Mouse (Mus musculus) MEL (cell line): Measurements from ENCODE around the gene Pabpc4l. TPM values are rescaled to one million over a fixed set of nuclear protein-coding genes. Genes with fewer than 3 reads are reported as not detected.

Experiments used
- DNase-seq: peaks from one replicate; pipeline ENCODE4 v3.0.0; 2011; ENCODE audit warnings: low read depth, low spot score
- H3K27ac ChIP-seq: 2 replicates; pipeline ENCODE4 v1.5.1; 2012; ENCODE audit warnings: low read depth, mild to moderate bottlenecking, control low read depth, low read length, moderate library complexity; ENCODE audit not compliant: control insufficient read depth
- H3K27me3 ChIP-seq, 2 experiments: fragments of 150-350 bp in 1 of 2; sonication (generic) in 1 of 2; 2 replicates each; pipeline ENCODE4 v1.6.1; 2012; ENCODE audit warnings: low read length in 2 of 2, mild to moderate bottlenecking in 2 of 2, improper control_type of control experiment in 1 of 2, moderate library complexity in 1 of 2; ENCODE audit not compliant: insufficient read depth in 2 of 2, control insufficient read depth in 1 of 2
- H3K36me3 ChIP-seq, 2 experiments: 2 replicates each; pipeline ENCODE4 v1.6.1; 2012 to 2014; ENCODE audit warnings: low read length in 2 of 2, improper control_type of control experiment in 1 of 2, inconsistent platforms in 1 of 2, mild to moderate bottlenecking in 1 of 2; ENCODE audit not compliant: insufficient read depth in 2 of 2, control insufficient read depth in 1 of 2
- H3K4me1 ChIP-seq, 2 experiments: fragments of 150-350 bp in 1 of 2; sonication (generic) in 1 of 2; 2 replicates each; pipeline ENCODE4 v1.6.1; 2012; ENCODE audit warnings: low read length in 2 of 2, improper control_type of control experiment in 1 of 2, mild to moderate bottlenecking in 1 of 2; ENCODE audit not compliant: insufficient read depth in 2 of 2, control insufficient read depth in 1 of 2
- H3K4me3 ChIP-seq, 2 experiments: fragments of 150-350 bp in 1 of 2; sonication (generic) in 1 of 2; 2 replicates each; pipeline ENCODE4 v1.5.1; 2012; ENCODE audit warnings: low read depth in 2 of 2, low read length in 2 of 2, mild to moderate bottlenecking in 2 of 2, moderate library complexity in 2 of 2, control low read depth in 1 of 2, improper control_type of control experiment in 1 of 2; ENCODE audit not compliant: control insufficient read depth in 1 of 2, insufficient read depth in 1 of 2
- H3K79me2 ChIP-seq: 2 replicates; pipeline ENCODE4 v1.6.1; 2012; ENCODE audit warnings: mild to moderate bottlenecking, low read length, moderate library complexity; ENCODE audit not compliant: control insufficient read depth, poor library complexity, insufficient read depth
- H3K9ac ChIP-seq: 2 replicates; pipeline ENCODE4 v1.6.1; 2012; ENCODE audit warnings: low read depth, mild to moderate bottlenecking, control low read depth, low read length, moderate library complexity; ENCODE audit not compliant: control insufficient read depth, poor library complexity, severe bottlenecking
- H3K9me3 ChIP-seq: fragments of 150-350 bp; sonication (generic); replicated peaks from 2 replicates; pipeline ENCODE4 v1.6.1; 2012; ENCODE audit warnings: mild to moderate bottlenecking, low read length, improper control_type of control experiment, moderate library complexity; ENCODE audit not compliant: insufficient read depth
- BHLHE40 ChIP-seq: IDR thresholded peaks from 2 replicates; pipeline ENCODE4 v1.6.1; 2012; ENCODE audit warnings: low read depth, mild to moderate bottlenecking, inconsistent platforms, low read length, improper control_type of control experiment, borderline replicate concordance
- ELF1 ChIP-seq: IDR thresholded peaks from 2 replicates; pipeline ENCODE4 v1.6.1; 2014; ENCODE audit warnings: low read depth, mild to moderate bottlenecking, inconsistent platforms, low read length, improper control_type of control experiment, moderate library complexity
- ETS1 ChIP-seq: IDR thresholded peaks from 2 replicates; pipeline ENCODE4 v1.6.1; 2012; ENCODE audit warnings: low read depth, mild to moderate bottlenecking, inconsistent platforms, low read length, improper control_type of control experiment, moderate library complexity
- JUND ChIP-seq: IDR thresholded peaks from 2 replicates; pipeline ENCODE4 v1.6.1; 2011; ENCODE audit warnings: low read depth, mild to moderate bottlenecking, improper control_type of control experiment, low read length
- MAFK ChIP-seq: IDR thresholded peaks from 2 replicates; pipeline ENCODE4 v1.6.1; 2011; ENCODE audit warnings: low read depth, mild to moderate bottlenecking, low read length, improper control_type of control experiment, borderline replicate concordance
- MAX ChIP-seq: IDR thresholded peaks from 2 replicates; pipeline ENCODE4 v1.6.1; 2011; ENCODE audit warnings: low read length, improper control_type of control experiment
- MXI1 ChIP-seq: IDR thresholded peaks from 2 replicates; pipeline ENCODE4 v1.6.1; 2011; ENCODE audit warnings: mild to moderate bottlenecking, low read depth, low read length, improper control_type of control experiment
- NRF1 ChIP-seq: IDR thresholded peaks from 2 replicates; pipeline ENCODE4 v1.6.1; 2014; ENCODE audit warnings: low read depth, mild to moderate bottlenecking, inconsistent platforms, low read length, improper control_type of control experiment, moderate library complexity; ENCODE audit not compliant: poor library complexity, insufficient read depth, severe bottlenecking
- POLR2AphosphoS2 ChIP-seq: IDR thresholded peaks from 2 replicates; pipeline ENCODE4 v1.6.1; 2011; ENCODE audit warnings: low read length, improper control_type of control experiment
- POLR2AphosphoS5 ChIP-seq: IDR thresholded peaks from 2 replicates; pipeline ENCODE4 v1.6.1; 2012; ENCODE audit warnings: low read depth, borderline replicate concordance, mild to moderate bottlenecking, inconsistent platforms, low read length, moderate library complexity, mixed read lengths
- RAD21 ChIP-seq: IDR thresholded peaks from 2 replicates; pipeline ENCODE4 v1.6.1; 2011; ENCODE audit warnings: mild to moderate bottlenecking, low read depth, low read length, improper control_type of control experiment
- TCF12 ChIP-seq: IDR thresholded peaks from 2 replicates; pipeline ENCODE4 v1.6.1; 2014; ENCODE audit warnings: low read depth, mild to moderate bottlenecking, inconsistent platforms, low read length, improper control_type of control experiment, moderate library complexity
- USF2 ChIP-seq, 2 experiments: IDR thresholded peaks; 2 replicates each; pipeline ENCODE4 v1.6.1; 2011 to 2012; ENCODE audit warnings: improper control_type of control experiment in 2 of 2, low read length in 2 of 2, borderline replicate concordance in 1 of 2, inconsistent platforms in 1 of 2, low read depth in 1 of 2, mild to moderate bottlenecking in 1 of 2; ENCODE audit not compliant: insufficient read depth in 1 of 2
- ZC3H11A ChIP-seq: IDR thresholded peaks from 2 replicates; pipeline ENCODE4 v1.6.1; 2012; ENCODE audit warnings: low read depth, mild to moderate bottlenecking, inconsistent platforms, low read length, improper control_type of control experiment
- ZNF384 ChIP-seq: IDR thresholded peaks from 2 replicates; pipeline ENCODE4 v1.6.1; 2012; ENCODE audit warnings: low read depth, mild to moderate bottlenecking, inconsistent platforms, low read length, improper control_type of control experiment
- polyA plus RNA-seq, 2 experiments: library from polyadenylated mRNA; stranded (reverse) in 1 of 2; unstranded in 1 of 2; fragments of >175 nt in 1 of 2; fragments of >200 nt in 1 of 2; gene quantifications; 2 replicates each; pipeline versions ENCODE4 v1.2.1 to v1.2.4; 2012; ENCODE audit warnings: low replicate concordance in 2 of 2, low read depth in 1 of 2; ENCODE audit not compliant: insufficient read length in 2 of 2, insufficient read depth in 1 of 2, missing spikeins in 1 of 2
- total RNA-seq: library from RNA; depleted of rRNA; stranded (reverse); fragments of 300-350 nt; gene quantifications from 2 replicates; pipeline ENCODE4 v1.2.3, GENCODE M21; 2012; rRNA removed

Pabpc4l gene
- total RNA-seq, result not detected in 2 replicates
- polyA plus RNA-seq, result not detected

DNA sequence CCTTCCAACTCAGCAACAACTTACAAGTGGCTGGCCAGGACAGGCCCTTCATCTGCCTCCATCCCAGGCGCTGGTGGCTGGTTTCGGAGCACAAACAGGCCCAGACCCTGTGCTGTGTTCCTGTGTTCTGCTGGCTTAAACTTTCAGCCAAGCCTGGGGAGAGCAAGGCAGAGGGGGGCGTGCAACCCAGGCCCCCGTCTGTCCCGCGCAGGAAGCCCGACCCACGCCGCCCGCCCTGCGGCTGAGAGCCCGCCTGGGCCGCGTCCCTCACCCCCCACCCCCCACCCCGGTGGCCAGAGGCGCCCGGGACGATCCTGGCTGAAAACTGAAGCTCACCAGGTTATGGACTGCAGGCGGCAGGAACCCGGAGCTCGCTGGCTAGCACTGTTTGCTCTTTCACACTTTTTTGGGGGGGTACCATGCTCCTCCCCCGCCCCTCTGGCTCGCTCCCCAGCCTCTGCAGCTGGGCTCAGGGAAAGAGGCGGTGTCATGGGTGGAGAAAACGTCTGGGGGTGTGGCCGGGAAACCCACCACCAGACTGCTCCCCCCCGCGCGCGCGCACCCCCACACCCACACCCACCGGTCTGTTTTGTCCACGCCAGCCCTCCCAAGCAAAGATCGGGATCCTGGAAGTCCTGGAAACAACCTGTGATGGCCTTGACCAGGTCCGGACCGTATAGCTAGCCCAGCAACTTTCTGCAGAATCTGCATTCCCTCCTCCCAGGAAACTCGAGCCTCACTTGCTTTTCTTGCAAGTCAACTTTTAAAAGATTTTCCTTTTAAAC is at the start of gene Pabpc4l:
Gene Pabpc4l (minus strand): TSS at position 739 of the 785 bp plus-strand sequence.
- DNase-seq, result no peak
- H3K9ac ChIP-seq, result no peak within 1 kb of the TSS
- H3K4me3 ChIP-seq, result no peak within 1 kb of the TSS

DNA sequence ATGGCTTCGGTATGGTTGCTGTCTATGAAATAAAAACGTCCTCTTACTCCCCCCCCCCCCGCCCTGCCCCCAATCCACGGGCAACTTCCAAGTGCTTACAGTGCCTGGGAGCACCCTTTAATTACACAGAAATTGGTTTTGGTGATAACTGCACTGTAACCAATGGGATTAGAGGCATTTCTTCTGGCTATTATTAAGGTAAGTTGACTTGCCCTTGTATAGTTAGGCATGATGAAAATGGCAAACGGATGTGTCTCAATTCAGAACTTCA is 42.9 kb upstream of the Pabpc4l start:
- H3K27ac ChIP-seq, result no peak overlapping the region
- no peak for TF ChIP-seq ZNF384
- no peak for TF ChIP-seq POLR2AphosphoS2
- TF ChIP-seq JUND, result no peak
- TF ChIP-seq TCF12, result no peak
- TF ChIP-seq BHLHE40, result no peak
- no peak for TF ChIP-seq MXI1
- no peak for TF ChIP-seq ZC3H11A
- no peak for TF ChIP-seq ETS1
- TF ChIP-seq ELF1, result no peak
- TF ChIP-seq RAD21, result no peak
- TF ChIP-seq MAX, result no peak
- TF ChIP-seq USF2 (IDR thresholded peaks at IDR 0.05; ENCODE audit: borderline replicate concordance in 1 of 2, insufficient read depth in 1 of 2, low read depth in 1 of 2, low read length in 2 of 2), result no peak
- TF ChIP-seq NRF1, result no peak
- no peaks in the 10 kb centered on the region for H3K27me3 ChIP-seq
- DNase-seq, result no peak
- no peaks in the 10 kb centered on the region for H3K79me2 ChIP-seq
- H3K36me3 ChIP-seq, result no peaks in the 10 kb centered on the region
- H3K4me3 ChIP-seq, result no peak overlapping the region
- H3K9ac ChIP-seq, result no peak overlapping the region
- no peaks in the 10 kb centered on the region for H3K4me1 ChIP-seq
- no peaks in the 10 kb centered on the region for H3K9me3 ChIP-seq

More for the DNA sequence above, at the start of gene Pabpc4l:
- no peaks in the 10 kb centered on the region for H3K4me1 ChIP-seq
- H3K79me2 ChIP-seq, result no peaks in the 10 kb centered on the region
- H3K9me3 ChIP-seq, result no peaks in the 10 kb centered on the region
- no peak within 1 kb of the TSS for H3K27ac ChIP-seq
- H3K27me3 ChIP-seq, result no peaks in the 10 kb centered on the region; a peak in 1 of 4 replicates
- TF ChIP-seq ELF1 (no peak), POLR2AphosphoS5 (no peak), MAFK (no peak)
- TF ChIP-seq, all 39 proteins: peak for 0
- H3K36me3 ChIP-seq, result no peaks in the 10 kb centered on the region
